Comparison of ENCODE assay signal across 9 mouse cellular contexts in genomic region chr2:74668370-74669229, GRCm38 (mm10). TPM values are rescaled to one million over a fixed set of nuclear protein-coding genes. Genes with fewer than 3 reads are reported as not detected.
DNase-seq lines count a peak whose midpoint lies in the region; ATAC-seq and TF ChIP-seq lines count a peak whose summit lies in the region.
"Had no signal": no experiment of that assay in that cellular context is flagged by ENCODE, and none has a peak within 500 bp of the region (broad histone marks: within the 10 kb centered on the region; RNA-seq: fewer than 3 reads in every experiment).

No protein-coding gene starts in this region.

- H3K36me3 ChIP-seq in lung, embryonic 15.5 days: no peaks in the 10 kb centered on the region
- no peaks in the 10 kb centered on the region for H3K36me3 ChIP-seq in forebrain, embryonic 11.5 days (ENCODE audit: control insufficient read depth, insufficient read depth, low read length)
- no peaks in the 10 kb centered on the region for H3K36me3 ChIP-seq in neural tube, embryonic 14.5 days (ENCODE audit: control insufficient read depth, insufficient read depth, low read length)
- H3K36me3 ChIP-seq in thymus, adult 2 months (ENCODE audit: control insufficient read depth, insufficient read depth, low read length): no peaks in the 10 kb centered on the region

- peaks cover 17% of the 10 kb centered on the region for H3K4me1 ChIP-seq in lung, embryonic 15.5 days
- H3K4me1 ChIP-seq in forebrain, embryonic 11.5 days (replicated peaks; ENCODE audit: control insufficient read depth, insufficient read depth, low read length): peaks cover 9% of the 10 kb centered on the region; the same call in 1 of the 2 replicates
- 0 out of 2 replicates have a peak, but pooled peaks cover 4% of the 10 kb centered on the region for H3K4me1 ChIP-seq in neural tube, embryonic 14.5 days (ENCODE audit: control insufficient read depth, insufficient read depth, low read length)
- H3K4me1 ChIP-seq in thymus, adult 2 months (replicated peaks; ENCODE audit: control insufficient read depth, insufficient read depth, low read length): no peaks in the 10 kb centered on the region

- H3K9ac ChIP-seq in lung, embryonic 15.5 days: no peak overlapping the region
- H3K9ac ChIP-seq in forebrain, embryonic 11.5 days (ENCODE audit: low read length): no peak overlapping the region
- H3K9ac ChIP-seq in neural tube, embryonic 14.5 days (replicated peaks; ENCODE audit: low read depth, low read length): no peak overlapping the region

- ATAC-seq in lung, embryonic 15.5 days (ENCODE audit: borderline replicate concordance, extremely low read depth, low FRiP score, low TSS enrichment): peak; percentile 62
- ATAC-seq in forebrain, embryonic 11.5 days (replicated peaks; ENCODE audit: low FRiP score): peak; percentile 63
- peak; percentile 44; the same call in 1 of the 2 replicates for ATAC-seq in neural tube, embryonic 14.5 days (ENCODE audit: low read depth)
- ATAC-seq in erythroblast, adult 5-6 weeks (replicated peaks; ENCODE audit: low FRiP score, poor library complexity, severe bottlenecking): no peak

- TF ChIP-seq CTCF in thymus, adult 2 months (IDR thresholded peaks at IDR 0.05; ENCODE audit: borderline replicate concordance, control insufficient read depth, extremely low read depth, insufficient read depth, low read length, poor library complexity): no peak

- no peak overlapping the region for H3K27ac ChIP-seq in lung, embryonic 15.5 days
- H3K27ac ChIP-seq in forebrain, embryonic 11.5 days (ENCODE audit: low read depth, low read length): no peak overlapping the region
- no peak overlapping the region for H3K27ac ChIP-seq in neural tube, embryonic 14.5 days (ENCODE audit: low read depth, low read length)
- H3K27ac ChIP-seq in thymus, adult 2 months (ENCODE audit: control insufficient read depth, insufficient read depth, low read length): no peak overlapping the region

- peaks cover 96% of the 10 kb centered on the region for H3K27me3 ChIP-seq in lung, embryonic 15.5 days
- peaks cover 95% of the 10 kb centered on the region for H3K27me3 ChIP-seq in forebrain, embryonic 11.5 days (ENCODE audit: control insufficient read depth, insufficient read depth, low read length)
- peaks cover 70% of the 10 kb centered on the region for H3K27me3 ChIP-seq in neural tube, embryonic 14.5 days (ENCODE audit: control insufficient read depth, insufficient read depth, low read length)
- H3K27me3 ChIP-seq in thymus, adult 2 months (ENCODE audit: control insufficient read depth, insufficient read depth, low read length): peaks cover 28% of the 10 kb centered on the region

- H3K9me3 ChIP-seq in lung, embryonic 15.5 days: no peaks in the 10 kb centered on the region
- no peaks in the 10 kb centered on the region for H3K9me3 ChIP-seq in forebrain, embryonic 11.5 days (ENCODE audit: control insufficient read depth, low read length)
- no peaks in the 10 kb centered on the region for H3K9me3 ChIP-seq in neural tube, embryonic 14.5 days (ENCODE audit: control insufficient read depth, low read length)

- no peak for TF ChIP-seq POLR2A in thymus, adult 2 months (IDR thresholded peaks at IDR 0.05; ENCODE audit: control insufficient read depth, extremely low read depth, insufficient read depth, low read length, poor library complexity)

- peak overlapping the region; percentile 78 for H3K4me2 ChIP-seq in lung, embryonic 15.5 days
- peak overlapping the region; percentile 50 for H3K4me2 ChIP-seq in forebrain, embryonic 11.5 days (ENCODE audit: low read depth, low read length, severe bottlenecking)
- H3K4me2 ChIP-seq in neural tube, embryonic 14.5 days (ENCODE audit: low read depth, low read length): peak overlapping the region; percentile 43

- WGBS in lung, embryonic 15.5 days: under 1% methylated on average over 57 of the region's 74 CpGs
- WGBS in forebrain, embryonic 11.5 days: under 1% methylated on average over 63 of the region's 74 CpGs
- WGBS in neural tube, embryonic 14.5 days: 1% methylated on average over 73 of the region's 74 CpGs
- 2% methylated on average over 71 of the region's 74 CpGs for WGBS in thymus, adult 2 months

- no peak for DNase-seq in lung, postnatal 25 days (ENCODE audit: low spot score)
- peak; percentile 76 for DNase-seq in forebrain, embryonic 11.5 days (ENCODE audit: low spot score)
- DNase-seq in kidney, postnatal 14 days: peak; percentile 36
- DNase-seq in left cerebral cortex, adult 18-20 months (ENCODE audit: low spot score in 2 of 2): no peak
- DNase-seq in thymus, adult 2 months: no peak

- peak overlapping the region; percentile 39 for H3K4me3 ChIP-seq in lung, embryonic 15.5 days
- peak overlapping the region; percentile 28 for H3K4me3 ChIP-seq in forebrain, embryonic 11.5 days (ENCODE audit: low read depth, low read length)
- peak overlapping the region; percentile 22 for H3K4me3 ChIP-seq in neural tube, embryonic 14.5 days (ENCODE audit: low read depth, low read length)
- no peak overlapping the region for H3K4me3 ChIP-seq in thymus, adult 2 months (ENCODE audit: control insufficient read depth, insufficient read depth, low read length)

RNA-seq across cellular contexts. Expression of gene Hoxd13, which starts 0.5 kb away (rescaled TPM):
- not detected in 2 replicates for polyA plus RNA-seq in lung, embryonic 15.5 days (2015; fragmentation: Nextera tagmentation; extraction: Ambion mirVana)
- not detected in 2 replicates for polyA plus RNA-seq in forebrain, embryonic 11.5 days (2014; fragmentation: Nextera tagmentation; extraction: Ambion mirVana)
- not detected in 2 replicates for polyA plus RNA-seq in neural tube, embryonic 14.5 days (2014; fragmentation: Nextera tagmentation; extraction: Ambion mirVana)
- total RNA-seq in left cerebral cortex, adult 18-20 months (2021): not detected
- polyA plus RNA-seq in thymus, adult 2 months (2012; rRNA removed): 0.04 TPM in 1 of 2 replicates, not detected in the other
- total RNA-seq in erythroblast, adult 5-6 weeks (2015; ENCODE audit: low replicate concordance): not detected in 2 replicates
- not detected in 2 replicates for total RNA-seq in erythroblast, adult 5-6 weeks (2017; ENCODE audit: low replicate concordance)
- total RNA-seq: hematopoietic stem cell, adult 5-6 weeks had no signal

RNA-seq across cellular contexts. Expression of gene Hoxd12, which starts 6.2 kb away (rescaled TPM):
- polyA plus RNA-seq in lung, embryonic 15.5 days (2015; fragmentation: Nextera tagmentation; extraction: Ambion mirVana): not detected in 2 replicates
- not detected in 2 replicates for polyA plus RNA-seq in forebrain, embryonic 11.5 days (2014; fragmentation: Nextera tagmentation; extraction: Ambion mirVana)
- not detected in 2 replicates for polyA plus RNA-seq in neural tube, embryonic 14.5 days (2014; fragmentation: Nextera tagmentation; extraction: Ambion mirVana)
- total RNA-seq in left cerebral cortex, adult 18-20 months (2021): not detected
- not detected in 2 replicates for polyA plus RNA-seq in thymus, adult 2 months (2012; rRNA removed)
- total RNA-seq in erythroblast, adult 5-6 weeks (2015; ENCODE audit: low replicate concordance): not detected in 2 replicates
- not detected in 2 replicates for total RNA-seq in erythroblast, adult 5-6 weeks (2017; ENCODE audit: low replicate concordance)
- total RNA-seq: hematopoietic stem cell, adult 5-6 weeks had no signal

RNA-seq across cellular contexts. Expression of gene Evx2, which starts 9.2 kb away (rescaled TPM):
- polyA plus RNA-seq in lung, embryonic 15.5 days (2015; fragmentation: Nextera tagmentation; extraction: Ambion mirVana): not detected in 2 replicates
- not detected in 2 replicates for polyA plus RNA-seq in forebrain, embryonic 11.5 days (2014; fragmentation: Nextera tagmentation; extraction: Ambion mirVana)
- polyA plus RNA-seq in neural tube, embryonic 14.5 days (2014; fragmentation: Nextera tagmentation; extraction: Ambion mirVana): 0.36 and 0.55 TPM in 2 replicates
- total RNA-seq in left cerebral cortex, adult 18-20 months (2021): not detected
- polyA plus RNA-seq in thymus, adult 2 months (2012; rRNA removed): not detected in 2 replicates
- total RNA-seq in erythroblast, adult 5-6 weeks (2015; ENCODE audit: low replicate concordance): not detected in 2 replicates
- total RNA-seq in erythroblast, adult 5-6 weeks (2017; ENCODE audit: low replicate concordance): not detected in 2 replicates
- total RNA-seq: hematopoietic stem cell, adult 5-6 weeks had no signal

RNA-seq across cellular contexts. Expression of gene Hoxd11, which starts 10.8 kb away (rescaled TPM):
- not detected in 2 replicates for polyA plus RNA-seq in lung, embryonic 15.5 days (2015; fragmentation: Nextera tagmentation; extraction: Ambion mirVana)
- polyA plus RNA-seq in forebrain, embryonic 11.5 days (2014; fragmentation: Nextera tagmentation; extraction: Ambion mirVana): not detected in 2 replicates
- polyA plus RNA-seq in neural tube, embryonic 14.5 days (2014; fragmentation: Nextera tagmentation; extraction: Ambion mirVana): 0.09 TPM in 1 of 2 replicates, not detected in the other
- total RNA-seq in left cerebral cortex, adult 18-20 months (2021): not detected
- not detected in 2 replicates for polyA plus RNA-seq in thymus, adult 2 months (2012; rRNA removed)
- not detected in 2 replicates for total RNA-seq in erythroblast, adult 5-6 weeks (2015; ENCODE audit: low replicate concordance)
- total RNA-seq in erythroblast, adult 5-6 weeks (2017; ENCODE audit: low replicate concordance): not detected in 2 replicates
- total RNA-seq: hematopoietic stem cell, adult 5-6 weeks had no signal

RNA-seq across cellular contexts. Expression of gene Hoxd10, which starts 23.1 kb away (rescaled TPM):
- polyA plus RNA-seq in lung, embryonic 15.5 days (2015; fragmentation: Nextera tagmentation; extraction: Ambion mirVana): 0.14 and 0.34 TPM in 2 replicates
- not detected in 2 replicates for polyA plus RNA-seq in forebrain, embryonic 11.5 days (2014; fragmentation: Nextera tagmentation; extraction: Ambion mirVana)
- 55.4 and 90.2 TPM in 2 replicates for polyA plus RNA-seq in neural tube, embryonic 14.5 days (2014; fragmentation: Nextera tagmentation; extraction: Ambion mirVana)
- total RNA-seq in left cerebral cortex, adult 18-20 months (2021): not detected
- not detected in 2 replicates for polyA plus RNA-seq in thymus, adult 2 months (2012; rRNA removed)
- not detected in 2 replicates for total RNA-seq in erythroblast, adult 5-6 weeks (2015; ENCODE audit: low replicate concordance)
- 0.42 TPM in 1 of 2 replicates, not detected in the other for total RNA-seq in erythroblast, adult 5-6 weeks (2017; ENCODE audit: low replicate concordance)
- total RNA-seq: hematopoietic stem cell, adult 5-6 weeks had no signal

Comparison
In these comparisons a context has a peak if more than half of its experiments do, and no peak if none do; other contexts are left out.
1. DNase-seq: peak in forebrain, embryonic 11.5 days (single experiment) and kidney, postnatal 14 days (single experiment); none in lung, postnatal 25 days (single experiment), left cerebral cortex, adult 18-20 months (0 of 2) and thymus, adult 2 months (single experiment).
2. Peak in every context shown above with its lines, with median percentiles within 50 percentile points of each other: H3K4me2 ChIP-seq.